Mouse (Mus musculus) intestine, embryonic 14.5 days (tissue): ENCODE data around the gene Mob4. TPM values are rescaled to one million over a fixed set of nuclear protein-coding genes. Genes with fewer than 3 reads are reported as not detected.

Source experiments
- ATAC-seq: fragments of 200-750 bp; cut with Nextera tagmentation; replicated peaks from 2 replicates; pipeline ENCODE4 v1.8.0; 2017; ENCODE audit warnings: low read depth, moderate number of reproducible peaks, moderate TSS enrichment, moderate library complexity; ENCODE audit not compliant: low FRiP score, low TSS enrichment
- DNase-seq: peaks from one replicate; pipeline ENCODE4 v3.0.0-alpha.2; 2018; ENCODE audit warnings: low spot score
- H3K27ac ChIP-seq: fragments of 300-500 bp; sonication (generic); 2 replicates; pipeline ENCODE4 v1.5.1; 2014; ENCODE audit warnings: low read depth, mild to moderate bottlenecking, control low read depth
- H3K27me3 ChIP-seq: fragments of 300-500 bp; sonication (generic); replicated peaks from 2 replicates; pipeline ENCODE4 v1.6.1; 2014; ENCODE audit warnings: low read length, control low read depth; ENCODE audit not compliant: control insufficient read depth, insufficient read depth
- H3K36me3 ChIP-seq: fragments of 300-500 bp; sonication (generic); 2 replicates; pipeline ENCODE4 v1.6.1; 2014; ENCODE audit warnings: low read length, control low read depth; ENCODE audit not compliant: control insufficient read depth, insufficient read depth
- H3K4me1 ChIP-seq: fragments of 300-500 bp; sonication (generic); replicated peaks from 2 replicates; pipeline ENCODE4 v1.6.1; 2014; ENCODE audit warnings: low read length, control low read depth, mixed read lengths; ENCODE audit not compliant: control insufficient read depth, insufficient read depth
- H3K4me2 ChIP-seq: fragments of 300-500 bp; sonication (generic); 2 replicates; pipeline ENCODE4 v1.6.1; 2014; ENCODE audit warnings: low read length
- H3K4me3 ChIP-seq: fragments of 300-500 bp; sonication (generic); 2 replicates; pipeline ENCODE4 v1.5.1; 2014; ENCODE audit warnings: low read depth, low read length, control low read depth, mixed read lengths
- H3K9ac ChIP-seq: fragments of 300-500 bp; sonication (generic); 2 replicates; pipeline ENCODE4 v1.6.1; 2014; ENCODE audit warnings: mild to moderate bottlenecking, low read length
- H3K9me3 ChIP-seq: fragments of 300-500 bp; sonication (generic); 2 replicates; pipeline ENCODE4 v1.6.1; 2016; ENCODE audit warnings: low read length, control low read depth; ENCODE audit not compliant: control insufficient read depth
- WGBS: fragments of 180-500 bp; shearing (Covaris S2); extraction: QIAGEN DNeasy Blood & Tissue Kit; methylation state at CpG from one replicate; pipeline ENCODE4 v1.1.7; 2014; 5-methylcytosine and 5-hydroxymethylcytosine counted together
- polyA plus RNA-seq: library from polyadenylated mRNA; unstranded; fragments of >200 nt; fragmentation: Nextera tagmentation; extraction: Ambion mirVana; gene quantifications from 2 replicates; pipeline ENCODE4 v1.2.1, GENCODE M21; 2014

Gene Mob4
- polyA plus RNA-seq, 1 experiment from 2014 or later, result 145 TPM

GRCm38 (mm10) chr1:55196327-55197003 is 65.4 kb downstream of the Mob4 start:
- Histone ChIP-seq H3K4me2 (no peak overlapping the region), H3K27me3 (no peaks in the 10 kb centered on the region), H3K27ac (peak overlapping the region; percentile 45; the same call in 1 of the 2 replicates), H3K36me3 (no peaks in the 10 kb centered on the region), H3K9ac (no peak overlapping the region), H3K9me3 (no peaks in the 10 kb centered on the region), H3K4me3 (no peak overlapping the region), H3K4me1 (peaks cover 15% of the 10 kb centered on the region)
- ATAC-seq, result no peak
- DNase-seq, result no peak
- WGBS, result 49% methylated on average over 6 of the region's 6 CpGs

- no peaks in the 10 kb centered on the region for H3K9me3 ChIP-seq
- DNase-seq, result no peak
- no peaks in the 10 kb centered on the region for H3K27me3 ChIP-seq
- H3K9ac ChIP-seq, result no peak overlapping the region
- H3K36me3 ChIP-seq, result no peaks in the 10 kb centered on the region
- no peak overlapping the region for H3K4me2 ChIP-seq
- H3K27ac ChIP-seq, result no peak overlapping the region
- H3K4me3 ChIP-seq, result no peak overlapping the region
- no peak for ATAC-seq
- H3K4me1 ChIP-seq, result peaks cover 10% of the 10 kb centered on the region; the same call in 1 of the 2 replicates
- 49% methylated on average over 3 of the region's 3 CpGs for WGBS
Observed at GRCm38 (mm10) chr1:55198719-55199118, 67.7 kb downstream of the Mob4 start.

- H3K27me3 ChIP-seq, result no peaks in the 10 kb centered on the region
- no peak overlapping the region for H3K4me2 ChIP-seq
- H3K4me3 ChIP-seq, result no peak overlapping the region
- ATAC-seq (no peak), DNase-seq (no peak)
- H3K9me3 ChIP-seq, result no peaks in the 10 kb centered on the region
- H3K27ac ChIP-seq, result peak overlapping the region; percentile 29
- no peaks in the 10 kb centered on the region for H3K36me3 ChIP-seq
- WGBS, result 65% methylated on average over 18 of the region's 18 CpGs
- H3K9ac ChIP-seq, result no peak overlapping the region
- peaks cover 10% of the 10 kb centered on the region; the same call in 1 of the 2 replicates for H3K4me1 ChIP-seq
Observed at GRCm38 (mm10) chr1:55201850-55202752, 71.1 kb downstream of the Mob4 start.

Other genes starting within 250 kb of the Mob4 start
- gene Ankrd44, start 204.8 kb upstream of the Mob4 start, polyA plus RNA-seq, result 15.3 and 16.0 TPM in 2 replicates
- 293 and 313 TPM in 2 replicates for gene Sf3b1, start 103.8 kb upstream of the Mob4 start, polyA plus RNA-seq
- 16.2 and 19.8 TPM in 2 replicates for gene Coq10b, start 78.5 kb upstream of the Mob4 start, polyA plus RNA-seq
- 605 and 740 TPM in 2 replicates for gene Hspe1, start 43.1 kb upstream of the Mob4 start, polyA plus RNA-seq
- 487 and 509 TPM in 2 replicates for gene Hspd1, start 43.0 kb upstream of the Mob4 start, polyA plus RNA-seq
- 9.4 and 14.8 TPM in 2 replicates for gene Rftn2, start 95.6 kb downstream of the Mob4 start, polyA plus RNA-seq
- 4.6 and 5.5 TPM in 2 replicates for gene Mars2, start 105.9 kb downstream of the Mob4 start, polyA plus RNA-seq
- 0.18 and 0.22 TPM in 2 replicates for gene Boll, start 232.2 kb downstream of the Mob4 start, polyA plus RNA-seq